In the genomic region with DNA sequence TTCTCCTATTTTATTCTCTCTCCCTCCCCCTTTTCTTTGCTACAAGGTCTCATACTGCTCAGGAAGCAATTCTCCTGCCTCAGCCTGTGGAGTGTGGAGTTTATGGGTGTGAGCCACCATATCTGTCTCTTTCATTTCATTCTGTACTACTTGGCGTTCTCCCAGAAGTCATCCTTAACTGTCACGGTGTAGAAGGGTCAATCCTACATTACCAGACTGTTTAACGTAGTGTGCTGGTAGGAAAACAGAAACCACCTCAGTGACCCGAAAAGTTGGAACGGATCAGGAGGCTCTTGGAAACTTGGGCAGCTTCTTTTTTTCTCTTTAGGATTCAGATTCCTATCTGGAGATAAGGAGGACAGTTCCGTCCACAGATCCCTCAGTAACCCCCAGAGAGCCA, we compare ENCODE assay signal across 8 mouse cellular contexts. TPM values are rescaled to one million over a fixed set of nuclear protein-coding genes. Genes with fewer than 3 reads are reported as not detected.
DNase-seq lines count a peak whose midpoint lies in the region; ATAC-seq and TF ChIP-seq lines count a peak whose summit lies in the region.

No protein-coding gene starts in this region.

- peaks cover 29% of the 10 kb centered on the region for H3K4me1 ChIP-seq in embryonic facial prominence, embryonic 13.5 days
- peaks cover 16% of the 10 kb centered on the region for H3K4me1 ChIP-seq in intestine, embryonic 16.5 days (ENCODE audit: control insufficient read depth, insufficient read depth, low read length)
- H3K4me1 ChIP-seq in midbrain, embryonic 16.5 days (ENCODE audit: control insufficient read depth, insufficient read depth, low read length): peaks cover 17% of the 10 kb centered on the region

- H3K36me3 ChIP-seq in embryonic facial prominence, embryonic 13.5 days: no peaks in the 10 kb centered on the region
- H3K36me3 ChIP-seq in intestine, embryonic 16.5 days (ENCODE audit: control insufficient read depth, insufficient read depth, low read length): no peaks in the 10 kb centered on the region
- H3K36me3 ChIP-seq in midbrain, embryonic 16.5 days (ENCODE audit: control insufficient read depth, insufficient read depth, low read length): no peaks in the 10 kb centered on the region

- no peak for DNase-seq in left cerebral cortex, adult 2 months (ENCODE audit: extremely low spot score in 1 of 2, low spot score in 2 of 2)
- no peak for DNase-seq in left cerebral cortex, postnatal 14 days (ENCODE audit: low spot score in 2 of 2)
- no peak for DNase-seq in left cerebral cortex, postnatal 36 days (ENCODE audit: low spot score in 2 of 2)
- DNase-seq in left cerebral cortex, adult 9 months (ENCODE audit: low spot score in 2 of 2): no peak
- DNase-seq in cerebellum, adult 11 months: no peak

- 16% methylated on average over 6 of the region's 6 CpGs for WGBS in embryonic facial prominence, embryonic 13.5 days
- 11% methylated on average over 6 of the region's 6 CpGs for WGBS in intestine, embryonic 16.5 days
- WGBS in midbrain, embryonic 16.5 days: 8% methylated on average over 6 of the region's 6 CpGs

- no peaks in the 10 kb centered on the region for H3K27me3 ChIP-seq in embryonic facial prominence, embryonic 13.5 days
- H3K27me3 ChIP-seq in intestine, embryonic 16.5 days (replicated peaks; ENCODE audit: control insufficient read depth, insufficient read depth, low read length): no peaks in the 10 kb centered on the region
- no peaks in the 10 kb centered on the region for H3K27me3 ChIP-seq in midbrain, embryonic 16.5 days (ENCODE audit: control insufficient read depth, insufficient read depth, low read depth, low read length)

- intact Hi-C loops in left cerebral cortex, adult 2 months (cut with DNase I): loop anchor here (2.0 to 5.0 kb wide), 3 partner anchors 67 to 215 kb away; no protein-coding TSS in a partner anchor
- intact Hi-C loops in left cerebral cortex, postnatal 14 days (cut with DNase I): loop anchor here (5.0 to 10.0 kb wide), 2 partner anchors 70 to 193 kb away; no protein-coding TSS in a partner anchor
- intact Hi-C loops in left cerebral cortex, postnatal 36 days (cut with DNase I): loop anchor here (5.0 kb wide), 4 partner anchors 35 to 205 kb away; no protein-coding TSS in a partner anchor

- H3K4me2 ChIP-seq in embryonic facial prominence, embryonic 13.5 days: peak overlapping the region; percentile 66
- peak overlapping the region; percentile 71 for H3K4me2 ChIP-seq in intestine, embryonic 16.5 days (ENCODE audit: low read depth, low read length)
- peak overlapping the region; percentile 61 for H3K4me2 ChIP-seq in midbrain, embryonic 16.5 days (ENCODE audit: low read length)

- no peak for TF ChIP-seq CTCF in left cerebral cortex, adult 2 months (IDR thresholded peaks at IDR 0.05)

- peak overlapping the region; percentile 97 for H3K27ac ChIP-seq in left cerebral cortex, adult 2 months
- peak overlapping the region; percentile 98 for H3K27ac ChIP-seq in embryonic facial prominence, embryonic 13.5 days
- peak overlapping the region; percentile 98 for H3K27ac ChIP-seq in intestine, embryonic 16.5 days (ENCODE audit: low read length)
- H3K27ac ChIP-seq in midbrain, embryonic 16.5 days (ENCODE audit: low read length): peak overlapping the region; percentile 99

- H3K9ac ChIP-seq in embryonic facial prominence, embryonic 13.5 days: peak overlapping the region; percentile 98
- H3K9ac ChIP-seq in intestine, embryonic 16.5 days (ENCODE audit: low read depth, low read length): peak overlapping the region; percentile 83
- peak overlapping the region; percentile 100 for H3K9ac ChIP-seq in midbrain, embryonic 16.5 days (ENCODE audit: low read depth, low read length)

- H3K9me3 ChIP-seq in embryonic facial prominence, embryonic 13.5 days: no peaks in the 10 kb centered on the region
- H3K9me3 ChIP-seq in intestine, embryonic 16.5 days (ENCODE audit: control insufficient read depth, low read length): no peaks in the 10 kb centered on the region
- no peaks in the 10 kb centered on the region for H3K9me3 ChIP-seq in midbrain, embryonic 16.5 days (replicated peaks; ENCODE audit: control insufficient read depth, low read length, poor library complexity, severe bottlenecking)

- H3K4me3 ChIP-seq in left cerebral cortex, adult 2 months: peak overlapping the region; percentile 86
- H3K4me3 ChIP-seq in embryonic facial prominence, embryonic 13.5 days: peak overlapping the region; percentile 92
- peak overlapping the region; percentile 68 for H3K4me3 ChIP-seq in intestine, embryonic 16.5 days (ENCODE audit: low read length)
- peak overlapping the region; percentile 92 for H3K4me3 ChIP-seq in midbrain, embryonic 16.5 days (ENCODE audit: low read depth, low read length)

- no peak for ATAC-seq in embryonic facial prominence, embryonic 13.5 days (ENCODE audit: insufficient number of reproducible peaks, insufficient read depth, low FRiP score, low TSS enrichment, low read depth)
- ATAC-seq in intestine, embryonic 16.5 days: no peak; the same call in 1 of the 2 replicates
- ATAC-seq in midbrain, embryonic 16.5 days: no peak

RNA-seq across cellular contexts. Expression of a gene that starts 0.8 kb away (rescaled TPM):
- total RNA-seq in left cerebral cortex, adult 2 months (2021): 100 to 1,000 TPM; 164 to 172 TPM
- 100 to 1,000 TPM; 177 to 181 TPM for total RNA-seq in left cerebral cortex, postnatal 14 days (2021)
- 29.9 and 34.6 TPM in 2 replicates for polyA plus RNA-seq in embryonic facial prominence, embryonic 13.5 days (2015; fragmentation: Nextera tagmentation; extraction: Ambion mirVana)
- polyA plus RNA-seq in intestine, embryonic 16.5 days (2015; fragmentation: Nextera tagmentation; extraction: Ambion mirVana): 26.2 and 26.7 TPM in 2 replicates
- 115 and 126 TPM in 2 replicates for polyA plus RNA-seq in midbrain, embryonic 16.5 days (2015; fragmentation: Nextera tagmentation; extraction: Ambion mirVana)
- total RNA-seq in left cerebral cortex, postnatal 36 days (2021): 100 to 1,000 TPM; 161 to 168 TPM
